Mouse (Mus musculus) E14TG2a.4 (cell line): Measurements from ENCODE around the gene Eif4a1.

Experiments used
- CTCF ChIP-seq: conservative IDR thresholded peaks from 2 replicates; pipeline ENCODE4 v1.5.1; 2014; ENCODE audit warnings: low read length
- POU5F1 ChIP-seq: IDR thresholded peaks from 2 replicates; pipeline ENCODE4 v1.6.1; 2014; ENCODE audit warnings: low read length, borderline replicate concordance

GRCm38 (mm10) chr11:69712954-69713672, 40.9 kb upstream of the Eif4a1 start:
- no peak for TF ChIP-seq CTCF
- no peak for TF ChIP-seq POU5F1
